Mouse (Mus musculus) MEL (cell line): ENCODE measurements around the gene Nek8. TPM values are rescaled to one million over a fixed set of nuclear protein-coding genes. Genes with fewer than 3 reads are reported as not detected.

Experiments
- DNase-seq: peaks from one replicate; pipeline ENCODE4 v3.0.0; 2011; ENCODE audit warnings: low read depth, low spot score
- H3K27ac ChIP-seq: 2 replicates; pipeline ENCODE4 v1.5.1; 2012; ENCODE audit warnings: low read depth, mild to moderate bottlenecking, control low read depth, low read length, moderate library complexity; ENCODE audit not compliant: control insufficient read depth
- H3K27me3 ChIP-seq, 2 experiments: fragments of 150-350 bp in 1 of 2; sonication (generic) in 1 of 2; 2 replicates each; pipeline ENCODE4 v1.6.1; 2012; ENCODE audit warnings: low read length in 2 of 2, mild to moderate bottlenecking in 2 of 2, improper control_type of control experiment in 1 of 2, moderate library complexity in 1 of 2; ENCODE audit not compliant: insufficient read depth in 2 of 2, control insufficient read depth in 1 of 2
- H3K36me3 ChIP-seq, 2 experiments: 2 replicates each; pipeline ENCODE4 v1.6.1; 2012 to 2014; ENCODE audit warnings: low read length in 2 of 2, improper control_type of control experiment in 1 of 2, inconsistent platforms in 1 of 2, mild to moderate bottlenecking in 1 of 2; ENCODE audit not compliant: insufficient read depth in 2 of 2, control insufficient read depth in 1 of 2
- H3K4me1 ChIP-seq, 2 experiments: fragments of 150-350 bp in 1 of 2; sonication (generic) in 1 of 2; 2 replicates each; pipeline ENCODE4 v1.6.1; 2012; ENCODE audit warnings: low read length in 2 of 2, improper control_type of control experiment in 1 of 2, mild to moderate bottlenecking in 1 of 2; ENCODE audit not compliant: insufficient read depth in 2 of 2, control insufficient read depth in 1 of 2
- H3K4me3 ChIP-seq, 2 experiments: fragments of 150-350 bp in 1 of 2; sonication (generic) in 1 of 2; 2 replicates each; pipeline ENCODE4 v1.5.1; 2012; ENCODE audit warnings: low read depth in 2 of 2, low read length in 2 of 2, mild to moderate bottlenecking in 2 of 2, moderate library complexity in 2 of 2, control low read depth in 1 of 2, improper control_type of control experiment in 1 of 2; ENCODE audit not compliant: control insufficient read depth in 1 of 2, insufficient read depth in 1 of 2
- H3K79me2 ChIP-seq: 2 replicates; pipeline ENCODE4 v1.6.1; 2012; ENCODE audit warnings: mild to moderate bottlenecking, low read length, moderate library complexity; ENCODE audit not compliant: control insufficient read depth, poor library complexity, insufficient read depth
- H3K9ac ChIP-seq: 2 replicates; pipeline ENCODE4 v1.6.1; 2012; ENCODE audit warnings: low read depth, mild to moderate bottlenecking, control low read depth, low read length, moderate library complexity; ENCODE audit not compliant: control insufficient read depth, poor library complexity, severe bottlenecking
- H3K9me3 ChIP-seq: fragments of 150-350 bp; sonication (generic); replicated peaks from 2 replicates; pipeline ENCODE4 v1.6.1; 2012; ENCODE audit warnings: mild to moderate bottlenecking, low read length, improper control_type of control experiment, moderate library complexity; ENCODE audit not compliant: insufficient read depth
- BHLHE40 ChIP-seq: IDR thresholded peaks from 2 replicates; pipeline ENCODE4 v1.6.1; 2012; ENCODE audit warnings: low read depth, mild to moderate bottlenecking, inconsistent platforms, low read length, improper control_type of control experiment, borderline replicate concordance
- CTCF ChIP-seq, 3 experiments: IDR thresholded peaks in 2 of 3; conservative IDR thresholded peaks in 1 of 3; 2 replicates each; pipeline ENCODE4 v1.5.1; 2011 to 2012; ENCODE audit warnings: low read length in 3 of 3, low read depth in 2 of 3, mild to moderate bottlenecking in 2 of 3, improper control_type of control experiment in 1 of 3, inconsistent platforms in 1 of 3, mixed read lengths in 1 of 3, moderate library complexity in 1 of 3; ENCODE audit not compliant: control insufficient read depth in 1 of 3, insufficient read depth in 1 of 3, poor library complexity in 1 of 3, severe bottlenecking in 1 of 3
- EP300 ChIP-seq, 2 experiments: IDR thresholded peaks; 2 replicates each; pipeline ENCODE4 v1.6.1; 2011; ENCODE audit warnings: improper control_type of control experiment in 2 of 2, low read length in 2 of 2, low read depth in 1 of 2, mild to moderate bottlenecking in 1 of 2
- ETS1 ChIP-seq: IDR thresholded peaks from 2 replicates; pipeline ENCODE4 v1.6.1; 2012; ENCODE audit warnings: low read depth, mild to moderate bottlenecking, inconsistent platforms, low read length, improper control_type of control experiment, moderate library complexity
- GABPA ChIP-seq: IDR thresholded peaks from 2 replicates; pipeline ENCODE4 v1.6.1; 2012; ENCODE audit warnings: low read depth, mild to moderate bottlenecking, inconsistent platforms, low read length, improper control_type of control experiment, moderate library complexity
- HCFC1 ChIP-seq: IDR thresholded peaks from 2 replicates; pipeline ENCODE4 v1.6.1; 2012; ENCODE audit warnings: low read depth, mild to moderate bottlenecking, inconsistent platforms, low read length, improper control_type of control experiment, moderate library complexity
- KAT2A ChIP-seq: conservative IDR thresholded peaks from 2 replicates; pipeline ENCODE4 v1.6.1; 2012; ENCODE audit warnings: low read depth, low read length, improper control_type of control experiment, inconsistent platforms
- MAX ChIP-seq: IDR thresholded peaks from 2 replicates; pipeline ENCODE4 v1.6.1; 2011; ENCODE audit warnings: low read length, improper control_type of control experiment
- MAZ ChIP-seq: IDR thresholded peaks from 2 replicates; pipeline ENCODE4 v1.6.1; 2012; ENCODE audit warnings: low read depth, mild to moderate bottlenecking, inconsistent platforms, low read length, improper control_type of control experiment
- MXI1 ChIP-seq: IDR thresholded peaks from 2 replicates; pipeline ENCODE4 v1.6.1; 2011; ENCODE audit warnings: mild to moderate bottlenecking, low read depth, low read length, improper control_type of control experiment
- MYC ChIP-seq: IDR thresholded peaks from 2 replicates; pipeline ENCODE4 v1.6.1; 2011; ENCODE audit warnings: low read depth, mild to moderate bottlenecking, low read length, improper control_type of control experiment, moderate library complexity
- POLR2AphosphoS5 ChIP-seq: IDR thresholded peaks from 2 replicates; pipeline ENCODE4 v1.6.1; 2012; ENCODE audit warnings: low read depth, borderline replicate concordance, mild to moderate bottlenecking, inconsistent platforms, low read length, moderate library complexity, mixed read lengths
- SMC3 ChIP-seq: IDR thresholded peaks from 2 replicates; pipeline ENCODE4 v1.6.1; 2011; ENCODE audit warnings: low read depth, low read length, improper control_type of control experiment
- TBP ChIP-seq: IDR thresholded peaks from 2 replicates; pipeline ENCODE4 v1.8.0; 2011; ENCODE audit warnings: low read depth, low read length, improper control_type of control experiment
- TCF12 ChIP-seq: IDR thresholded peaks from 2 replicates; pipeline ENCODE4 v1.6.1; 2014; ENCODE audit warnings: low read depth, mild to moderate bottlenecking, inconsistent platforms, low read length, improper control_type of control experiment, moderate library complexity
- UBTF ChIP-seq: IDR thresholded peaks from 2 replicates; pipeline ENCODE4 v1.6.1; 2012; ENCODE audit warnings: low read depth, mild to moderate bottlenecking, inconsistent platforms, low read length, improper control_type of control experiment, moderate library complexity, borderline replicate concordance; ENCODE audit not compliant: insufficient read depth
- USF1 ChIP-seq: IDR thresholded peaks from 2 replicates; pipeline ENCODE4 v1.6.1; 2014; ENCODE audit warnings: low read depth, mild to moderate bottlenecking, inconsistent platforms, low read length, improper control_type of control experiment, moderate library complexity
- USF2 ChIP-seq, 2 experiments: IDR thresholded peaks; 2 replicates each; pipeline ENCODE4 v1.6.1; 2011 to 2012; ENCODE audit warnings: improper control_type of control experiment in 2 of 2, low read length in 2 of 2, borderline replicate concordance in 1 of 2, inconsistent platforms in 1 of 2, low read depth in 1 of 2, mild to moderate bottlenecking in 1 of 2; ENCODE audit not compliant: insufficient read depth in 1 of 2
- ZC3H11A ChIP-seq: IDR thresholded peaks from 2 replicates; pipeline ENCODE4 v1.6.1; 2012; ENCODE audit warnings: low read depth, mild to moderate bottlenecking, inconsistent platforms, low read length, improper control_type of control experiment
- ZKSCAN1 ChIP-seq: IDR thresholded peaks from 2 replicates; pipeline ENCODE4 v1.6.1; 2012; ENCODE audit warnings: low read depth, mild to moderate bottlenecking, inconsistent platforms, low read length, improper control_type of control experiment, moderate library complexity
- ZNF384 ChIP-seq: IDR thresholded peaks from 2 replicates; pipeline ENCODE4 v1.6.1; 2012; ENCODE audit warnings: low read depth, mild to moderate bottlenecking, inconsistent platforms, low read length, improper control_type of control experiment
- polyA plus RNA-seq, 2 experiments: library from polyadenylated mRNA; stranded (reverse) in 1 of 2; unstranded in 1 of 2; fragments of >175 nt in 1 of 2; fragments of >200 nt in 1 of 2; gene quantifications; 2 replicates each; pipeline versions ENCODE4 v1.2.1 to v1.2.4; 2012; ENCODE audit warnings: low replicate concordance in 2 of 2, low read depth in 1 of 2; ENCODE audit not compliant: insufficient read length in 2 of 2, insufficient read depth in 1 of 2, missing spikeins in 1 of 2
- total RNA-seq: library from RNA; depleted of rRNA; stranded (reverse); fragments of 300-350 nt; gene quantifications from 2 replicates; pipeline ENCODE4 v1.2.3, GENCODE M21; 2012

Gene Nek8
- total and polyA plus RNA-seq, 3 experiments, result 7.5 to 10.1 TPM; not detected in 1

DNA sequence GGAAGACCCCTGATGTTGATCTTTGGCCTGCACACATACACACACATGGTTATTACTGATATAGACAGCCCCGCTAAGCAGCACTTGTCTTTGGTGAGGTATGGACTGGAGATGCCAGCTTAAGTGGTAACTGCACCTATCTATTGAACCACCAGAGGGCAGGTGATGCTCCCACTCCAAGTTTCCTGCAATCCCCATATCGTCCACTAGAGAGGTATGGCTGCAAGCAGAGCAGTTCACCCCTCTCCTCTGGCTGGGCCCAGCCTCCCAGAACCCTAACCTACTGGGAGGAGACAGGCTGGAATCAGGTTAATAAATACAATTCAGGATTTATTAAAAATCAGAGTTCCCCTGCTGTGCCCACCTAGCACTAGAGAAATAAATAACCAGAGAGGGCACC, 17.4 kb downstream of the Nek8 start (continued):
- TF ChIP-seq USF1, result no peak
- TF ChIP-seq MAX, result peak; percentile 53; the same call in 1 of the 2 replicates
- TF ChIP-seq, all 39 proteins: peak for 16

DNA sequence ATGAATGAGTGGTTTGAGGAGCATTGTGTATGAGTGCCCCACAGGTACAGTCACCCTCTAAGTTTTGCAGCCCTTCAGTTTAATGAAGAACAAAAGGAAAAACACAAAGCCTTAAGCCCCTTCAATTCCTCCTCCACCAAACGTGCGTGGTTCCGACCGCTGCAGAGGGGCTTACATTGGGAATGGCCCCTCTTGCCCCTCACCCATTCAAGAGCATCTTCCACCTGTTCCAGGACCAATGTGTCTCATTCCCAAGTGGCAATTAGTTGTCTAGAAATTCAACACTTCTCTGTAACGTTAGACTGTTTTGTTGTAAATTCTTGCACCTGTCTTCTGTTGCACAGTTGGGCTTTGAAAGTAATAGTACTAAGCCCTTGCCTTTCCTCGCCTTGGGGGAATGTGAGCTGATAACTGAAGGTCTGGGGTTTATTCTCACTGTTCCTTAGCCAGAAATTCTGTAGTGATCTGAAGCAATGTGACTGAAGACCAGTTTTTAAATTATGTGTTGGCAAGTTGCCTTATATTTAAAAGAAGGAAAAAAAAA, 20.2 kb downstream of the Nek8 start:
- TF ChIP-seq GABPA, result no peak
- TF ChIP-seq SMC3, result no peak
- no peak for TF ChIP-seq HCFC1
- TF ChIP-seq USF2 (IDR thresholded peaks at IDR 0.05; ENCODE audit: borderline replicate concordance in 1 of 2, insufficient read depth in 1 of 2, low read depth in 1 of 2, low read length in 2 of 2), result no peak
- no peak for TF ChIP-seq ZNF384
- no peak for TF ChIP-seq MAZ
- no peak for TF ChIP-seq UBTF
- TF ChIP-seq KAT2A, result no peak
- TF ChIP-seq TCF12, result no peak
- no peak for TF ChIP-seq MXI1
- TF ChIP-seq POLR2AphosphoS5, result no peak
- no peak for TF ChIP-seq ETS1
- no peak for TF ChIP-seq ZC3H11A
- TF ChIP-seq BHLHE40, result no peak
- no peak for TF ChIP-seq MYC
- no peak for TF ChIP-seq EP300 (IDR thresholded peaks at IDR 0.05; ENCODE audit: low read depth in 1 of 2, low read length in 2 of 2)
- no peak for TF ChIP-seq ZKSCAN1
- no peak for TF ChIP-seq CTCF (IDR thresholded peaks at IDR 0.05 in 2 of 3, conservative IDR thresholded peaks at IDR 0.05 in 1 of 3; ENCODE audit: control insufficient read depth in 1 of 3, insufficient read depth in 1 of 3, low read depth in 2 of 3, low read length in 3 of 3, poor library complexity in 1 of 3, severe bottlenecking in 1 of 3)
- TF ChIP-seq TBP, result no peak
- Histone ChIP-seq H3K27me3 (no peaks in the 10 kb centered on the region), H3K79me2 (no peaks in the 10 kb centered on the region), H3K27ac (no peak overlapping the region), H3K4me1 (no peaks in the 10 kb centered on the region), H3K9ac (no peak overlapping the region), H3K4me3 (no peak overlapping the region), H3K9me3 (no peaks in the 10 kb centered on the region), H3K36me3 (no peaks in the 10 kb centered on the region)
- DNase-seq, result no peak
